ENCODE assay signal across 8 mouse cellular contexts in genomic region chr5:77468467-77468866, GRCm38 (mm10).
DNase-seq lines count a peak whose midpoint lies in the region; ATAC-seq lines count a peak whose summit lies in the region.

No protein-coding gene starts in this region.

- no peaks in the 10 kb centered on the region for H3K36me3 ChIP-seq in liver, embryonic 11.5 days (ENCODE audit: control insufficient read depth, insufficient read depth, low read length)

- H3K9me3 ChIP-seq in liver, embryonic 11.5 days (ENCODE audit: control insufficient read depth, low read length), result no peaks in the 10 kb centered on the region

- WGBS in liver, embryonic 11.5 days, result 56% methylated on average over 15 of the region's 15 CpGs

- no peaks in the 10 kb centered on the region for H3K4me1 ChIP-seq in liver, embryonic 11.5 days (replicated peaks; ENCODE audit: control insufficient read depth, insufficient read depth, low read length)

- H3K27me3 ChIP-seq in liver, embryonic 11.5 days (replicated peaks; ENCODE audit: control insufficient read depth, insufficient read depth, low read length), result no peaks in the 10 kb centered on the region

- DNase-seq in layer of hippocampus, adult 11-12 months (ENCODE audit: low spot score), result peak; percentile 69
- DNase-seq in layer of hippocampus, adult 9-11 months, result no peak
- peak; percentile 63 for DNase-seq in MEL-GATA-1-ER (ENCODE audit: extremely low read depth, low read depth)
- peak; percentile 42 for DNase-seq in c-Kit-positive CD71-positive TER-119-positive erythroid progenitor cells, embryonic 14.5 days (ENCODE audit: low spot score)
- DNase-seq in gastrocnemius, postnatal 4 days (ENCODE audit: low spot score in 2 of 2), result peak; percentile 47 to 66
- peak; percentile 56 for DNase-seq in liver, embryonic 11.5 days (ENCODE audit: low spot score)
- DNase-seq in skeletal muscle tissue, adult 2 months (ENCODE audit: low read depth, low spot score), result peak; percentile 32
- DNase-seq in urinary bladder, postnatal 4 days (ENCODE audit: low spot score in 2 of 2), result peak; percentile 51 to 73

- H3K4me3 ChIP-seq in liver, embryonic 11.5 days (ENCODE audit: low read depth, low read length), result no peak overlapping the region

- H3K27ac ChIP-seq in liver, embryonic 11.5 days (ENCODE audit: low read depth, low read length), result no peak overlapping the region

- H3K9ac ChIP-seq in liver, embryonic 11.5 days (ENCODE audit: low read depth, low read length), result no peak overlapping the region

- ATAC-seq in liver, embryonic 11.5 days (replicated peaks; ENCODE audit: low FRiP score), result no peak

- no peak overlapping the region for H3K4me2 ChIP-seq in liver, embryonic 11.5 days
